Mouse (Mus musculus) retina, adult 2 months (tissue): ENCODE results near the gene Lama4.
A peak's percentile ranks its signal among the peaks of the same experiment; 100 is the strongest.

Source experiments
- DNase-seq: peaks from one replicate; pipeline ENCODE4 v3.0.0-alpha.2; 2012; ENCODE audit warnings: low read depth, low spot score

Gene Lama4

GRCm38 (mm10) chr10:38994719-38995450 lies 29.6 kb downstream of the Lama4 start:
- no peak for DNase-seq

GRCm38 (mm10) chr10:38995896-38996295 lies 30.6 kb downstream of the Lama4 start:
- DNase-seq: no peak

DNA sequence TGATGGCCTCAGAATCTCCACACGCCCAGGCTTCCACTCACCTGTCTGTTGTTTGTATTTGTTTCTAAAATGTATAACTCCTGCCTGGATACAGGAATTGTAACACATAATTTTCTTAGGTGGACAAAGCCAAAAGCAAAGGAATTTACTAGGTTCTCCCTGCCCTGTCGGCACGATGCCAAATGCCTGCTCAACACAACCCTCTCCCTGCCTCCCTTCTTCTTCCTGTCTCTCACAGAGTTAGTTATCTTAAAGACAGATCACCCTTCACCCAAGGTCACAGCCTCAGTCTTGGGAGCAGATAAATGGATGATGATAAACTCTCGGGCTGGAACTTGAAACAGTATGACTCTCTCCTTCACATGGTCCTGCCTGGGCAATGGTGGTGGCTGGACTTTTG lies 35.6 kb downstream of the Lama4 start:
- DNase-seq: no peak

DNA sequence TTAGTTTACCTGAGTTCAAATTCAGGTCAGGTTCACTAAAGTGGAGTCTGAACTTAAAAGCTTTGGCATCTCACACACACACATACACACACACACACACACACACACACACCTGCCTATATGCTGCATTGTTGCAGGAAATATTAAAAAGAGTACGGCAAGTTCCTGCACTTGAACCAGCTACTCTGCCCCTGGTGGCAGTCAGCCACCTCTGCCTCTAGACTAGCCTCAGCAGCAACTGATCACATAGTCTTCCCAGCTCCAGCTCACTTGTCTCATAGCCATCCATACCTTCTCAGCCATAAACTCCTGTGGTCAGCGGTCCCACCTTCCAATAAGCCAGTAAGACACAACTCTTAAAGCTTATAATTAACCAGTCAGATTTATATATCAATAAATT lies 37.2 kb downstream of the Lama4 start:
- DNase-seq: no peak

GRCm38 (mm10) chr10:39003520-39003919 lies 38.2 kb downstream of the Lama4 start:
- no peak for DNase-seq

GRCm38 (mm10) chr10:39005494-39005893 lies 40.2 kb downstream of the Lama4 start:
- DNase-seq: no peak

DNA sequence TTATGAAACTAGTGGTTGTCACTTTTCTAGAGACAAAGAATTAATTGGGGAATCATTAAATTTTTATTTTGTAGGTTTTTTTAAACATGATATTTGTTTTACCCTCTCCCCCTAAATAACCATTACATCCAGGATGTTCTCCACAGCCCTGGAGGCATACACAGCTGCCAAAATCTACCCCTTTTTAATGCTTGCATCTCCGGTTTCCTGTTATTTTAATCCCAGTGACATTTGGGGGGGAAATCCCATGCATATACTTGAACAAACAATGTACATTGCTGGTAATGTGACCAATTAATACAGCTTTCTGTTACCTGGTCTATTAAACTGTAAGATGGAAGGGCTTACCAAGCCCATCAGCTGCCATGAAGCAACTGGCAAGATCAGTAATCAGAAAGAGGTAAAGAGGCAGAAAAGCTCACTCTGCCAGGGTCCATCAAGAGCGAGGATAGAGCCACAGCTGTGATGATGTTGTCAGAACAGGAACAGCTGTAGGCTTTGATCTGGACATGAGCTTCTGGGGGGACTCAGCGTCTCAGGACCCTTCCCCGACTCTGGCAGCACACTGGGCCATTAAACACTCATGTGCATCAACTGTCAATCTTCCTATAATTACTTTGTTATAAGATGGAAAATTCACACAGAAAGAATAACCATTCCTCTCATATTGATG lies 41.3 kb downstream of the Lama4 start:
- DNase-seq: no peak

DNA sequence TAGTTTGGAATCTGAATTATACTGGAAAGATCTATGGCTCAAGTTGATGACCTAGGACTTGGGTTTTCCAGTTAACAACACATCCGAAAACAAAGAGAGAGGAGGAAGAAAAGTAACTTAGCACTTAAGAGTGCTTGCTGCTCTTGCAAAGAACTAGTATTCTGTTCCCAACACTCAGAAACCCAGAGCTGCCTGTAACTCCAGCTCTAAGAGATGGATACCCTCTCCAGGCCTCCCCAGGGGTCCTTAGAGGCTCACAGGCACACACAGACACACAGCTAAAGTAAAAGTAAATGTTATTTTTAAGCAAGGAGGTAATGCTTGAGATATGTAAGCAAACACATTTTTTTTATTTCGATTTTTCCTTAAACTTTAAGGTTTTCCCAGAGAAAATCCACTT lies 49.5 kb downstream of the Lama4 start:
- DNase-seq: no peak

- no peak for DNase-seq
Observed at GRCm38 (mm10) chr10:39017986-39018385, 52.7 kb downstream of the Lama4 start.

DNA sequence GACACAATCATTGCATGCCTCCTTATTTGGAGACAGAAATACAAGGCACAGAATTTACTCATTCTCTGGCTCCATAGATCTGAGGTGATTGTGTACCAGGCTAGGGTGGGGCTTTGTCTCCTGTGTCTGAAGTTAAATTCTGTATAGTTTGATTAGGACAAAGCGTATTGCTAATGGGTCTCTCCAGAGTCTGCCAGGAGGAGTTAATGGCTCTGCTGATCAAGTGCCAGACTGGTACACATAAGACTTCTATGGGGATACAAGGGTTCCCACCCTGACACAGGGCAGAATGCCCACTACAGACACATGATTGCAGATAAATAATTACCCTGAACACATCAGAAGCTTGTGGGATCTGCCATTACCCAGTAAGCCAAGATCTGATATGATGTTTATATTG lies 53.3 kb downstream of the Lama4 start:
- no peak for DNase-seq

DNA sequence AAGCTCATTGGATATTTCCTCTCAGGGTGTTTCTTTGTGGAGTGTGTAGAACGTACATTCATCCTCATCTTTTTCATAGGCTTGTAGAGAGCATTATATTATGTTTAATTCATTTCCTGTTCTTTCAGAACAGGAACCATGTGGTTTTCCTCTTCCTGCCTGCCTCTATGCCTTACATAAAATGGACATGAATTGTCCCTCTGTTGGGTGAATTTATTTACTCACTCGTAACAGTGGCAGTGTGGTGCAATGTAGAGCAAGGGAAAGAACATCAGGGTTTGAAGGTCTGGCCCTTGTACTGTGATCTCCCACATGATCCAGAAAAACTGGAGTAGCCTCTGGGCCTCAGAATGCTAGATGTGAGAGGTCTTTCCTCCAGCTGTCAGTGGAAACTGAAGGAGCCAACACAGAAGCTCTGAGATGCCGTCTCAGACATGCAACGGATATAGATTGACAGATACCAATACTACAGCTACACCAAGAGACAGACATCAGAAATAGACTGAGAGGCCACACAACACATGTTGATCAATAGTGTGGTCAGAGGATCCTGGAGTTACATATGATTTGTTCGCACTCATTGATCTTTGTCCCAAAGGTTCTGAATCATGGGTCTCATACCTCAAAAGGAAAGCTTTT lies 58.4 kb downstream of the Lama4 start:
- no peak for DNase-seq

- no peak for DNase-seq
Observed at GRCm38 (mm10) chr10:39026529-39026928, 61.2 kb downstream of the Lama4 start.

DNA sequence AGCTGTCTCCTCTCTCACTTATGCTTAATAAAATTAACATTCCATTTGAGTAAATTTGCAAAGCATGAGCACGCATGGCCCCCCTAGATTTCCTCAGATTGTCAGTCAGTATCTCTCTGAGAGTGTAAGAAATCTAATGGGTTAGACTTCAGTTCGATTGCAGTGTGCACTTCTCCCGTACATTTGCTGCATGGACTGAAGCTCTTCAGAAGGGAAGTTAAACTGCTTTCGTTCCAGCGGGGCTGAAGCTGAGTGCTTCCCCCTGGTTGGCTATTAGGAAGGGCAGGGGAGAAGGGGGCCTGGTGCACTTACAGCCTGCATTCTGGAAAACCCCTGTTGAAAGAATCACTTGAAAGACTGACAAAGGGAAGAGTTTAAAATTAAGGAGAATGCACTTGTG lies 61.7 kb downstream of the Lama4 start:
- DNase-seq: no peak

DNA sequence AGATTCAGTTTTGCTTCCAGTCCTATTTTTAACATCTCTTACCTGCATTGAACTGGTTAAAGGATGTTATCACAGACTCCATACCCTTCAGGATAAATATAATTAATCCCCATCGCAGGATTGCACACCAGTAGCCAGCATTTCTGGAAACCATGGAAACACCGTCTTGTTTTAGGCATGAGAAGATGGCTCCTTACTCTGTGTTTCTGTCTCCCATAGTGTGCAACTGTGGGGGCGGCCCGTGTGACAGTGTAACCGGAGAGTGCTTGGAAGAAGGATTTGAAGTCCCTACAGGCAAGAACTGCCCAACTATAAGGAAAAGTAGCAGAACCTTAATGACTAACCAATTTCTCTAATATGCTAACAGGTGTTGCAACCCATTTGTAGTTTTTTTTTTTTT lies 63.1 kb downstream of the Lama4 start:
- DNase-seq: no peak

DNA sequence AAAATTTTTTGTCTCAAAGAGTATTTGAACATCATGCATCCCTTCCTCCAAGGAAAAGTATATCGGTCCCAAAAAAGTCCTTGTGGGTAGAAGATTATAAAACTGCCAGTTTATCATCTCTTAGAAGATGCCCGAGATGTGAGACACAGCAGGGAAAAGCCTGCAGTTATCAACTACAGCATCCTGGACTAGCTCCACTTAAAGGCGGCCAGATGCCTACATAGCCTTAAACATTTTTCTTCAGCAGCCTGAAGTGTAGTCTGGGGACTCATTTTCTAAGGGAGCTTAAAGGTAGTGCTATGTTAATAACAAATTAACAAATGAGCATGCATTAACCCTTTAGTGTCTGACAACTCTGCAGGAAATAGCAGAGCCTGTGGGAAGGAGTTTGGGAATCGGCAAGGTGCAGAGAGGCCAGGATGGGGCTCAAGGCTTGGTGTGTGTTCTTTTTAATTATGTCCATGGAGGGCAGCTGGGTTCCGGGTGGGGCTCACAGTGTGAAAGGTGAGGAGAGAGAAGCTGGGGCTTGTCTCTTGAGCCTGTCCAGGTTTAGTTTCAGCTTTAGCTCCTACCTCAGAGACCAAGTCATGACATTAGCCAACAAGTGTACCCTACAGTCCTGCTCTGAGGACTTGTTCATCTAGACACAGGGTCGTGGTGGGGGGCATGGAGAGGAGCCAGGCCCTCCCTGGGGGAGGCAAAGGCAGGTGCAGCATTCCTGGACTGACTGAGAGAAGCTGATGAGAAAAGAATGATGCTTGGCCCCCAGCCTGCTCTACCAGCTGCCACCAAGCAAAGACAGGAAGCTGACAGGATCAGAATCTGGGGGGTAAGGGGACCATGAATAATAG lies 64.2 kb downstream of the Lama4 start:
- DNase-seq: no peak

GRCm38 (mm10) chr10:39030148-39030685 lies 64.9 kb downstream of the Lama4 start:
- DNase-seq: no peak

DNA sequence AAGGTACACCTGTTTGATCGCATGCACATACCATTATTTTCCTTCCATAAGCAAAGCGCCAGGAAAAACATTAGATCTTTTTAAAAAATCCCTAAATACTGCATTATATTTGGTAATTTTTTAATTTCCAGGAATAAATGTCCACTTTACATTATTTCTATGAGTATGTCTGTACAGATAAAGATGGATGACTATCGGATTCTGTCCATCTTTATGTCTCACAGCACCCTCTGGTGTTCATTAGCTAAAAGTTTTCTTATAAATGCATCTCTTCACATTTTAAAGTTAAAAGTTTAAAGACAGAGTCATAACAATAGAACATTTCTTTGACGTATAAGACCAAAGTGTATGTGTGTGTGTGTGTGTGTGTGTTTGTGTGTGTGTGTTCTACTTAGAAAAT lies 74.2 kb downstream of the Lama4 start:
- DNase-seq: peak; percentile 8

DNA sequence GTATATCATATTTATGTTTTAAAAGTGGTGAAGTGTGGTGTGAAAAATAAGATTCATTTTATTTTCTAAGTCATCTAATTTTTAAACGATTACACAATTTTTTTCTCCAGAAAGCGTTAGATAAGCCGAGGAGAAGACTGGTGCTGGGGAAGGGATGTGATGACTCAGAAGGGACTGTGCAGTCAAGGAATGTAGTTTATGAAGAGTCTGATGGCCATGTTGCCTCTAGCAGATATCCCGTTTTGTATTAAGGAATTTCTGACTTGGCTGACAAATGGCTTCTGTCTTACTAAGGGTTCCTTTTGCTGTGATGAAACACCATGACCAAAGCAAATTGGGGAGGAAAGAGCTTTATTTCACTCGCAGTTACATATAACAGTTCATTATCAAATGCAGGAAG lies 74.7 kb downstream of the Lama4 start:
- no peak for DNase-seq

DNA sequence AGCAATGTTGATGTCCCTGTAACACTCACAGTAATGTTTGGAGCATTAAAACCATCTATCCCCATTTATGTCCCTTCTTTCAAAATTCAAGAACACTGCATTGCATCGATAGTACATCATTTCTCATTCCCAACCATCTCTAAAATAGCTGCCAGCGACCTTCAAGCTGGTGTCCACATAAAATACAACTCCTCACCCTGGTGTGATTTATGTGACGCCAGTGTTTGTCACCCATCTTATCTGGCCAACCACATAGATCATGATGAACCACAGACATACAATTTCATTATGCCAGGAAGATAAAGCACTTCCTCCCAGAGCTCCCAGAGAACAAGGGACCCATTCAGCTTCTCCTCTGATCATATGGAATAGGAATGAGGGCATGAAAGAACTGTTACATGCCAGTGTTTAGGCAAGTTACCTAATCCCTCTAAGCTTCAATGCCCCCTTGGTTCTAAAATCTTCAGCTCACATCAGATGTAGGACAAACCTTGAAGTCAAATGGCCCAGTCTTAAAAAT lies 79.2 kb downstream of the Lama4 start:
- no peak for DNase-seq

- DNase-seq: no peak
Observed at GRCm38 (mm10) chr10:39045111-39045510, 79.8 kb downstream of the Lama4 start.

DNA sequence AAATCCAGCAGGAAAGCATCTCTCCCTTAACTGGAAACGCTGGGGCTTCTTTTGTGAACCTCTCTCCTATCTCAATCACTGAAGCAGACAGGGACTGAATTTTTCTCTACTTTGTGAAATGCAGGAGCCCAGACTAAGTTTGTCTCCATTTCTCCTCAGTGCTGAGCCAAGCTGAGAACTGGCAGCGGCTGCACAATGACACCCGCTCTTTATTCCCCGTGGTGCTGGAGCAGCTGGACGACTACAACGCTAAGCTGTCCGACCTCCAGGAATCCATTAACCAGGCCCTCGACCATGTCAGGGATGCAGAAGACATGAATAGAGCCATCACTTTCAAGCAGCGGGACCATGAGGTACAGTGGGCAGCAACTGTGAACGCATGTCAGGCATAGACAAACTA lies 82.5 kb downstream of the Lama4 start:
- DNase-seq: no peak
